Mouse (Mus musculus) liver, embryonic 12.5 days (tissue): ENCODE measurements around the gene Naa35. TPM values are rescaled to one million over a fixed set of nuclear protein-coding genes. Genes with fewer than 3 reads are reported as not detected.

Experiments used
- ATAC-seq: fragments of 200-750 bp; cut with Nextera tagmentation; 2 replicates; pipeline ENCODE4 v1.8.0; 2017; ENCODE audit warnings: moderate number of reproducible peaks, mild to moderate bottlenecking, moderate library complexity
- H3K27ac ChIP-seq: fragments of 300-500 bp; sonication (generic); 2 replicates; pipeline ENCODE4 v1.5.1; 2016; ENCODE audit warnings: mild to moderate bottlenecking
- H3K27me3 ChIP-seq: fragments of 300-500 bp; sonication (generic); replicated peaks from 2 replicates; pipeline ENCODE4 v1.6.1; 2016; ENCODE audit warnings: mild to moderate bottlenecking, moderate library complexity
- H3K36me3 ChIP-seq: fragments of 300-500 bp; sonication (generic); 2 replicates; pipeline ENCODE4 v1.6.1; 2016; ENCODE audit warnings: mild to moderate bottlenecking, moderate library complexity
- H3K4me1 ChIP-seq: fragments of 300-500 bp; sonication (generic); 2 replicates; pipeline ENCODE4 v1.6.1; 2016
- H3K4me2 ChIP-seq: fragments of 300-500 bp; sonication (generic); 2 replicates; pipeline ENCODE4 v1.6.1; 2016; ENCODE audit warnings: mild to moderate bottlenecking, moderate library complexity
- H3K4me3 ChIP-seq: fragments of 300-500 bp; sonication (generic); 2 replicates; pipeline ENCODE4 v1.5.1; 2016; ENCODE audit warnings: mild to moderate bottlenecking, moderate library complexity
- H3K9ac ChIP-seq: fragments of 300-500 bp; sonication (generic); 2 replicates; pipeline ENCODE4 v1.6.1; 2016; ENCODE audit warnings: mild to moderate bottlenecking, moderate library complexity
- H3K9me3 ChIP-seq: fragments of 300-500 bp; sonication (generic); replicated peaks from 2 replicates; pipeline ENCODE4 v1.6.1; 2016; ENCODE audit warnings: mild to moderate bottlenecking, moderate library complexity
- WGBS: fragments of 180-500 bp; shearing (Covaris S2); methylation state at CpG from one replicate; pipeline ENCODE4 v1.1.7; 2016; ENCODE audit not compliant: insufficient replicate concordance; 5-methylcytosine and 5-hydroxymethylcytosine counted together
- polyA plus RNA-seq: library from polyadenylated mRNA; unstranded; fragments of >200 nt; fragmentation: Nextera tagmentation; extraction: Ambion mirVana; gene quantifications from 2 replicates; pipeline ENCODE4 v1.2.1, GENCODE M21; 2016

Gene Naa35
- polyA plus RNA-seq, 1 experiment from 2014 or later = 35.5 TPM

DNA sequence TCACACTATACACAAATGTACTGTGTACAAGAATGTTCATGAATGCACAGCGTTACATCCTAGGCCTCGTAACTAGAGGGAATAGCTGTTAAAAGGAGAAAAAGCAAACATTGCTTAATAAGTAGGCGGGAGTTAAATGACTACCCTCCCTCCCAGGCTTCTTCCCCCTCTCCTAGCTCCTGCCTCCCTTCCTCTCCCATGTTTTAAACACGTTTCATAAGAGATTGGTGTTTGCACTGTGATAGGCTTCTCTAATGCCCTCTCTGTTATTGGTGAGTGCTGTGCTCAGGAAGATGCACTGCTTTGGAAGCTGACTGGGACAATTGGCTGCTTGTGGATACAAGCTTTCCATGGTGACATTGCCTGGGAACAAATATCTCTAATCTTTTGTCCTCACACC, 30.5 kb downstream of the Naa35 start:
- WGBS = 72% methylated on average over 4 of the region's 4 CpGs
- Histone ChIP-seq H3K4me1 (peaks cover 12% of the 10 kb centered on the region), H3K4me2 (no peak overlapping the region), H3K9ac (no peak overlapping the region), H3K36me3 (peaks cover 63% of the 10 kb centered on the region), H3K27me3 (no peaks in the 10 kb centered on the region), H3K4me3 (no peak overlapping the region), H3K27ac (no peak overlapping the region), H3K9me3 (no peaks in the 10 kb centered on the region)
- ATAC-seq = no peak

DNA sequence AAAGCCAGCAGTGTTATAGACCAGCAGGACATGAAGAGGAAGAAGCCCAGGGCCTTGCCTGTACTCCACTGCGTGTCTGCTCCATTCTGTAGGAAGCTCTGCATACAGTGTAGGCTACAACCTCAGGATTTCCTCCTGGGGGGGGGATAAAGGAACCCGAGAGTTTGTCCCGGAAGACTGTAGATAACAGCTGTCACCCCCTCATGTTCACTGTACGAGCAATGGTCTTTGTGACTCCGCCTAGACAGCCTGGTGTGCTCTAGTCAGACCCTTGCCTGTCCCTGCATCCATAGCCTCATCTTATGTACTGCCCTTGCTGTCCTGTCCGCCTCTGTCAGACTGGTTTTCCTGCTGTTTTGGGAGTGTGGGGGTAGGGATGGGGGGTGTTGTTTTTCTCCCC, 33.4 kb downstream of the Naa35 start:
- H3K9ac ChIP-seq = no peak overlapping the region
- H3K27ac ChIP-seq = no peak overlapping the region
- no peak overlapping the region for H3K4me3 ChIP-seq
- H3K4me1 ChIP-seq = peaks cover 9% of the 10 kb centered on the region
- no peak overlapping the region for H3K4me2 ChIP-seq
- no peaks in the 10 kb centered on the region for H3K9me3 ChIP-seq
- WGBS = 70% methylated on average over 6 of the region's 6 CpGs
- peaks cover 70% of the 10 kb centered on the region for H3K36me3 ChIP-seq
- H3K27me3 ChIP-seq = no peaks in the 10 kb centered on the region
- peak; percentile 40; the same call in 1 of the 2 replicates for ATAC-seq

DNA sequence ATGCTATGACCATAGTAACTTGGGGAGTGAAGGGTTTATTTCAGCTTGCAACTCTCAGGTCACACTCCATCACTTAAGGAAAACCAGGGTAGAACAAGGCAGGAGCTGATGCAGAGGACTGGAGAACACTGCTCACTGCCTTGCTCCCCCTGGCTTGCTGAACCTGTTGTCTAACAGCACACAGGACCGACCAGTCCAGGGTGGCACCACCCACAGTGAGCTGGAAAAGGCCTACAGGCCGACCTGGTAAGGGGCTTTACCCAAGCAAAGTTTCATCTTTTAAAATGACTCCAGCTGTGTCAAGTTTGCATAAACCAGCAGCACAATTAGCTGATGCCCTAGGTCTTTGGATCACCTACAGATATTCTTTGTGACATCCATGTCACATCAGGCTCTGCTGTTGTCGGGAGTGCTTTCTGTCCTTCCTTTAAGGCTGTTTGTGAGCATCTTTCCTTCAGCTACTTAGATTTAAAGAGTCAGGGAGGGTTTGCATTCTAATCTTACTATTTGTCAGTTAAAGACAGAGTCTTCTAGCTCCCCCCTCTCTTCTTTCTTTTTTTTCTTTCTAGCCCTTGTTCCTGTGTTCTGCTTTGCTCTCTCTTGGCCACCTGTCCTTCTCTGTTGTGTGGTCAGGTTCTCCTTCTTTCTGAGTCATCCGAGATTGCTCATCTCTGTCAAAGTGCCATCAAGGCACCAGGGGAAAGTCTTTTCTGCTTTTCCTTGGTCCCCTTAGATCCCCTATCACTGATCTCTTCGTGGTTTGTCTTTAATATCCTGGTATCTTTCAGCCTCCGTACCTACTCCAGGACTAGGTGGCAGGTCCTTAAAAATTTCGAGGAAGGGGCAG, 36.8 kb downstream of the Naa35 start:
- H3K36me3 ChIP-seq = peaks cover 86% of the 10 kb centered on the region
- 72% methylated on average over 7 of the region's 7 CpGs for WGBS
- ATAC-seq = no peak

DNA sequence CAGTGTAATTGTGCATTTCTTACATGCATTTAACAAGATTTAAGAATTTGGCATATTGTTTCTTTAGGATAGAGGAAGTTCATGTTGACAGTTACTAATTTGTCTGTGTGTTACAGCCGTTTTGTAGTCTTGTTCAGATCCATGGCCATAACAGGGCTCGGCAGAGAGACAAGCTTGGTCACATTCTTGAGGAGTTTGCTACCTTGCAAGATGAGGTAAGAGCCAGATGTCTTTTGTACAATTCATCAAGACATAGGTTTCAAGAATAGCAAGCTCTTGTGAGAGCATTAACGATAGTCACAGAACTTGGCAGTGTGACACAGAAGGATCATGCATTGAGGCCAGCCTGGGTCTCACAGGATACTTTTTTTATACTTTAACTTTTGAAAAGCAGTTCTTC, 39.3 kb downstream of the Naa35 start:
- Histone ChIP-seq H3K27me3 (no peaks in the 10 kb centered on the region), H3K4me1 (peaks cover 6% of the 10 kb centered on the region), H3K9ac (no peak overlapping the region), H3K4me3 (no peak overlapping the region), H3K9me3 (no peaks in the 10 kb centered on the region), H3K36me3 (peaks cover 86% of the 10 kb centered on the region), H3K27ac (no peak overlapping the region), H3K4me2 (no peak overlapping the region)
- no peak for ATAC-seq
- 67% methylated on average over 3 of the region's 3 CpGs for WGBS

More for the DNA sequence above, 36.8 kb downstream of the Naa35 start:
- H3K9ac ChIP-seq = no peak overlapping the region
- no peak overlapping the region for H3K4me3 ChIP-seq
- no peak overlapping the region for H3K27ac ChIP-seq
- no peak overlapping the region for H3K4me2 ChIP-seq
- H3K9me3 ChIP-seq = no peaks in the 10 kb centered on the region
- H3K4me1 ChIP-seq = peaks cover 6% of the 10 kb centered on the region
- H3K27me3 ChIP-seq = no peaks in the 10 kb centered on the region

DNA sequence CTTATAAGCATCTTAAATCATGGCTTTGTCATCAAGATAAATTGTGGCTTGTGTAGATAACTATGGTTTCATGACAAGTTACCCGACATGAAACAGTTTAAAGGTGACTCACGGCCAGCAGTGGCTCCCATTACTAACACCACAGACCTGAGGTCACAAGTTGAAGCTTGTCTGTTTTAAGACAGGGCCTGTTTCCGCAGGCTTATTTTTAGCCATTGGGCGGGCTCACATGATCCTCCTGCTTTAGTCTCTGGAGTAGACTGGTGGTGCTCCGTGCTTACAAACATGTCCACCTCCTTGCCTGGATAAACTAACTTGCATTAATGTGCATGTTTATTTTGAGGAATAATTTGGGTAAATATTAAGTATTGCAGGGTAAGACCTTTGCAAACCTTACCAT, 39.8 kb downstream of the Naa35 start:
- no peak overlapping the region for H3K9ac ChIP-seq
- H3K4me2 ChIP-seq = no peak overlapping the region
- ATAC-seq = no peak
- H3K4me1 ChIP-seq = peaks cover 6% of the 10 kb centered on the region
- no peaks in the 10 kb centered on the region for H3K9me3 ChIP-seq
- H3K36me3 ChIP-seq = peaks cover 90% of the 10 kb centered on the region
- H3K4me3 ChIP-seq = no peak overlapping the region
- no peak overlapping the region for H3K27ac ChIP-seq
- 65% methylated on average over 5 of the region's 5 CpGs for WGBS
- no peaks in the 10 kb centered on the region for H3K27me3 ChIP-seq

DNA sequence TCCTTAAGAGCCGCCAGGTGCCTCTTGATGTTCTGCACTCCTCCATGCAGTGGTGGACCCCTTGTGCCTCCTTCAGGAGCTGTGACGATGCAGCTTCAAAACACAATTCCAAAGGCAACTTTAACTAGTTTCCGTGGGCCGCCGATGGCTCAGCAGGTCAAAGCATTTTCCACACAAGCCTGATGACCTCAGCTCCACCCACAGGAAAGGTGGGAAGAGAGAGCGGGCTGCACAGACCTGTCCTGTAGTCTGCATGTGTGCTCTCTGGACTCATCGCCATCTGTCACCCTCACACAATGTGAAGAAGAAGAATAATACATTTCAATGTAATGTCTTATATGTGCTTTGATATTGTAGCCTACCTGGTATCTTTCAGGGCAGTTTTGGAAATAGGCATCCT, 41.7 kb downstream of the Naa35 start:
- H3K27ac ChIP-seq = no peak overlapping the region
- H3K27me3 ChIP-seq = no peaks in the 10 kb centered on the region
- 84% methylated on average over 7 of the region's 7 CpGs for WGBS
- no peak overlapping the region for H3K9ac ChIP-seq
- H3K4me2 ChIP-seq = no peak overlapping the region
- H3K9me3 ChIP-seq = no peaks in the 10 kb centered on the region
- ATAC-seq = no peak
- H3K4me1 ChIP-seq = no peaks in the 10 kb centered on the region
- H3K36me3 ChIP-seq = peaks cover 90% of the 10 kb centered on the region
- H3K4me3 ChIP-seq = no peak overlapping the region

DNA sequence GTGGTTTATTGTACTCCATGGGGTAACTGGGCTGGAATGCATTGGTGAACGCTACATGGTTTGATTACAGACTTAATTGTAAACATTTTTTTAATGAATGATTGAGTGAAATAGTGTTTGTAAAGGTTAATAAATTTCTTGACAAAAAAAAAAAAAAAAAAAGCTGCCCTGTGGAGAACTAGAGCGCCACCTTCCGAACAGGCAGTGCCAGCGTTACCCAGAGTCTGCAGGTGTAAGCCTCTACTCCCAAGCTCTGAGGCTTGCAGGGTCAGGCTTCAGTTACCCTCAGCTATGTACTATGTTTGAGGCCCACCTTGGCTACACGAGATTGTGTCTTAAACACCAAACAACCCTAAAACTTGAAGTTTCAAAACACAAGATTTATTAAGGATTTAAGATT, 49.6 kb downstream of the Naa35 start:
- no peak for ATAC-seq
- Histone ChIP-seq H3K27ac (no peak overlapping the region), H3K4me1 (peaks cover 11% of the 10 kb centered on the region), H3K4me3 (no peak overlapping the region), H3K9me3 (no peaks in the 10 kb centered on the region), H3K9ac (no peak overlapping the region), H3K36me3 (peaks cover 99% of the 10 kb centered on the region), H3K4me2 (no peak overlapping the region), H3K27me3 (no peaks in the 10 kb centered on the region)
- WGBS = 71% methylated on average over 5 of the region's 5 CpGs

DNA sequence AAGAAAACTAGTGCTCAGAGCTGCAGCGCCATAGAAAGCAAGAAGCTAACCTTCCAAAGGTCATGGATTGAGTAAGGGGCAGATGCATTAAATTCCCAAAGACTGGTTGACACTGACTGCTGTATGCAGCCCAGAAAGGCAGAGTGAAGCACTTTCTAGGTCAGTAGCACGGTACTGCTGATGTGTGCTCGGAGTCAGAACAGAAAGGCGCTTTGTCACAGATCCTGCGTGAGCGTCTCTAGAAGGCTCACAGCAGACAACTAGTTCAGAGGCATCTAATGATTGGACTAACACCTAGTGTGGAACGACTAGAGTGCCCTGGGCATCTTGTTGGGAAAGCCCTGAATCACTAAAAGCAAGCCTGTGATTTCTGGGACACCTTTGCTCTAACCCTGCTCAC, 52.7 kb downstream of the Naa35 start:
- Histone ChIP-seq H3K36me3 (peaks cover 95% of the 10 kb centered on the region), H3K4me2 (no peak overlapping the region), H3K9ac (no peak overlapping the region), H3K9me3 (no peaks in the 10 kb centered on the region), H3K27ac (no peak overlapping the region), H3K4me3 (no peak overlapping the region), H3K4me1 (peaks cover 41% of the 10 kb centered on the region), H3K27me3 (no peaks in the 10 kb centered on the region)
- WGBS = 91% methylated on average over 7 of the region's 7 CpGs
- ATAC-seq = no peak

DNA sequence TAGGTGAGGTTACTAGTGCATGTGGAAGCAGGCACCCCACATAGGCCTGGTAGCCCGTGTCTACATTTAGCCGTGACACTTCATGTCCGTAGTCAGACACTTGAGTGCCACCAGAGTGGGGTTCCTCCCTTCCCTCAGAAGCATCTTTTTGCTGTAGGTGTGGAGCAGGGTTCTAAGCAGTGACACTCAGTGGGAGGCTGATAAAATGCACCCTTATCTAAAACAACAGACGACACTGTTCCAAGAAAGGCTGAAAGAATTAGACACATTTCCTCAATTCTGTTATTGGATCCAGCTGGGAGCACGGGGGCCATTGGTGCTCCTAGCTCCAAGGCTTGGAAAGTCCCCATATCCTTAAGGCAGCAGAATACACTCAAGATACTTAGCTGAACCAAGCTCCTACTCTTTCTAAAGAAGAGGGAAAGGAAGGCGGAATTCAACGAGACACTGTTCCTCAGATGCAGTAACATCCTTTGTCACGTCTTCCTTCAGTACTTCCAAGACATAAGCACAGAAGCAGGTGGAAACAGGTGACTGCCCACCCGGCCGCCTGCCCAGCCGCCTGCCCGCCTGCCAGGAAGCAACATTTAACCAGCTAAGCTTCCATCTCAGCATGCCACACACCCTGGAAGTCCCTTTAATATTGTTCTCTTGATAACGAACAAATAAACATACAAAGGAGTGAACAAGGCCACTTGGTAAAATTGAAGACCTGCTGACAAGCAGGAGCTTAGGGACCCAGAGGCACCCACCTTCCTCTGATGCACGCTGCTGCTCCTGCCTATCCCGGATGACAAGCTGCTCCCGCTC, 54.5 kb downstream of the Naa35 start:
- Histone ChIP-seq H3K4me3 (no peak overlapping the region), H3K27me3 (no peaks in the 10 kb centered on the region), H3K9me3 (no peaks in the 10 kb centered on the region), H3K4me2 (peak overlapping the region; percentile 34), H3K4me1 (peaks cover 58% of the 10 kb centered on the region), H3K27ac (peak overlapping the region; percentile 76), H3K36me3 (peaks cover 85% of the 10 kb centered on the region), H3K9ac (peak overlapping the region; percentile 32)
- WGBS = 62% methylated on average over 16 of the region's 16 CpGs
- peak; percentile 70 for ATAC-seq

DNA sequence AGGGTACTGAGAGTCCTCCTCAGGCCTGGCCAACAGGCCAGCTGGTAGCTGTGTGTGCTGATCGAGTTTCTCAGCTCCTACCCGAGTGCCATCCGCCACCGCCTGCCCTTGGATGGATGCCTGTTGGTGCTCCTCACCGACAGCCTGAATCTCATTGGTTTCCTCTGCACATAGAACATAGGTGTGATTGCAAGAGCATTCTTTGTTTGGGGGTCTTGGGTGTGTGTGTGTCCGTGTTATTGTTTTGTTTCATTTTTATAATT, 55.0 kb downstream of the Naa35 start:
- peak overlapping the region; percentile 34; the same call in 1 of the 2 replicates for H3K4me2 ChIP-seq
- WGBS = 82% methylated on average over 6 of the region's 6 CpGs
- no peak overlapping the region for H3K4me3 ChIP-seq
- peaks cover 85% of the 10 kb centered on the region for H3K36me3 ChIP-seq
- no peak for ATAC-seq
- H3K27me3 ChIP-seq = no peaks in the 10 kb centered on the region
- no peaks in the 10 kb centered on the region for H3K9me3 ChIP-seq
- H3K4me1 ChIP-seq = peaks cover 63% of the 10 kb centered on the region
- peak overlapping the region; percentile 32; the same call in 1 of the 2 replicates for H3K9ac ChIP-seq
- H3K27ac ChIP-seq = peak overlapping the region; percentile 76

DNA sequence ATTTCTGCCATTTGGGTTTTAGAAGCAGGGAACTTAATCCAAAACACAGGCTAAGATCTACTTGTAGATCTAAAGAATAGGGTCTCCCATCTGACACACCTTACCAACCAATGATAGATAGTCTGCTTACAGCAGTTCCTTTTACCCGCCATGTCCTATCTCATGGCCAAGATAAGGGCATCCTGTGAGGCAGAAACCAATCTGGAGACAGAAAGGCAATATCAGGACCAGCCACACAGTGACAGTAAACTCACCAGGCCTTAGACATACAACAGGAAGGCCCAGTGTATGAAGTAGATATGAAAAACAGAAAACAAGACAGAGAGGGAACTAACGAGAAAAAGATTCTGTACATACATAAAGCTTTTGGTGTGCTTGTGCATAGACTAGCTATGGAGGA, 57.8 kb downstream of the Naa35 start:
- no peaks in the 10 kb centered on the region for H3K9me3 ChIP-seq
- peak overlapping the region; percentile 46 for H3K4me2 ChIP-seq
- no peak overlapping the region for H3K9ac ChIP-seq
- peaks cover 85% of the 10 kb centered on the region for H3K36me3 ChIP-seq
- peaks cover 81% of the 10 kb centered on the region for H3K4me1 ChIP-seq
- H3K27me3 ChIP-seq = no peaks in the 10 kb centered on the region
- WGBS = 11% methylated on average over 2 of the region's 2 CpGs
- H3K4me3 ChIP-seq = no peak overlapping the region
- H3K27ac ChIP-seq = peak overlapping the region; percentile 89
- ATAC-seq = peak; percentile 96

DNA sequence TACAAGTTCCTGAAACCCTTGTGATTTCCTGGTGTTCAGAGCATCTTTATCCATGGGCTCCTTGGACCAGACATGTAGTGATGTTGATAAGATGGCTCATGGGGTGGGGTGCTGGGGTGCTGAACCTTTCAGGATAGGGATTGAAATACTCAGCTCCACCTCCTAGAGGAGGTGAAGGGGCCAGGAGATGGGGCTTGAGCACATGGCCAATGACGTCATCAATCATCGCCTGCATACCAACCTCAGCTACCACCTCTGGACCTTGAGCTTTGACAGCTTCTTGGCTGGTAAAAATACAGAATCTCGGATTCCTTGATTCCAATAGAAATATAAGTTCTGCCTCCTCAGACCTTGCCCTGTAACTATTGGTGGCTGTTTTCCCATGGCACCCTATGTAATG, 60.4 kb downstream of the Naa35 start:
- peaks cover 85% of the 10 kb centered on the region for H3K36me3 ChIP-seq
- H3K4me2 ChIP-seq = no peak overlapping the region
- no peak overlapping the region for H3K9ac ChIP-seq
- H3K27me3 ChIP-seq = no peaks in the 10 kb centered on the region
- H3K27ac ChIP-seq = peak overlapping the region; percentile 12
- H3K4me1 ChIP-seq = peaks cover 69% of the 10 kb centered on the region
- no peak overlapping the region for H3K4me3 ChIP-seq
- no peaks in the 10 kb centered on the region for H3K9me3 ChIP-seq
- 65% methylated on average over 3 of the region's 3 CpGs for WGBS
- no peak for ATAC-seq
